Mouse (Mus musculus) testis, adult 2 months (tissue): Measurements from ENCODE around the gene Gm853.

Experiments used
- CTCF ChIP-seq: fragments of 200-500 bp; IDR thresholded peaks from 2 replicates; pipeline ENCODE4 v1.5.1; 2012; ENCODE audit warnings: low read depth, mild to moderate bottlenecking, inconsistent platforms, low read length, moderate library complexity; ENCODE audit not compliant: control insufficient read depth, insufficient read depth, insufficient replicate concordance
- POLR2A ChIP-seq: fragments of 200-500 bp; IDR thresholded peaks from 2 replicates; pipeline ENCODE4 v1.6.1; 2012; ENCODE audit warnings: low read depth, mild to moderate bottlenecking, inconsistent platforms, low read length, moderate library complexity; ENCODE audit not compliant: control insufficient read depth

GRCm38 (mm10) chr4:130177536-130177935 is 44.7 kb downstream of the Gm853 start:
- TF ChIP-seq CTCF: no peak
- no peak for TF ChIP-seq POLR2A
